Mouse (Mus musculus): Measurements from ENCODE around the gene Jsrp1. TPM values are rescaled to one million over a fixed set of nuclear protein-coding genes. Genes with fewer than 3 reads are reported as not detected.

Gene Jsrp1
- polyA plus RNA-seq, 1 experiment from 2014 or later: 0.95 TPM

DNA sequence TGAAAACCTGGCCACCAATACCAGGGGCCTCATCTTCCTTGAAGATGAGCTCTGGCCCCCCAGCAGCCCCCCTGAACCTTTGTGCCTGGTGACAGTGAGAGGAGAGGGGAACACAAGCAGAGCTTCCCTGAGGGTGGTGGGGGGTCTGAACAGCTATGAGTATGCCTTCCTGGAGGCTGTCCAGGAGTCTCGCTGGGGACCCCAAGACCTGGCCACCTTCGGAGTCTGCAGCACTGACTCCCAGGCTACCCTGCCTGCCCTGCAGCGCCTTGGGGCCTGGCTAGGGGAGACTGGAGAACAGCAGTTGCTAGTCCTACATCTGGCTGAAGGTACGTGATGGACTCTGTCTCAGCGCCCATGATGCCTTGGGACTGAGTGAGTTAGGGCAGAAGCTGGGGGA lies 8.0 kb downstream of the Jsrp1 start:
- Histone ChIP-seq H3K9ac (ENCODE audit: low read length) (no peak overlapping the region), H3K4me1 (replicated peaks; ENCODE audit: control insufficient read depth, insufficient read depth, low read length) (peaks cover 29% of the 10 kb centered on the region), H3K4me2 (ENCODE audit: low read length) (no peak overlapping the region), H3K4me3 (ENCODE audit: low read depth, low read length) (no peak overlapping the region), H3K27ac (ENCODE audit: low read depth) (no peak overlapping the region), H3K27me3 (replicated peaks; ENCODE audit: control insufficient read depth, insufficient read depth, low read length) (0 out of 2 replicates have a peak, but pooled peaks cover 10% of the 10 kb centered on the region), H3K9me3 (ENCODE audit: control insufficient read depth, low read length) (no peaks in the 10 kb centered on the region), H3K36me3 (ENCODE audit: control insufficient read depth, insufficient read depth, low read length) (peaks cover 49% of the 10 kb centered on the region)
- no peak for ATAC-seq (replicated peaks; ENCODE audit: low FRiP score, low TSS enrichment, low read depth)
- 78% methylated on average over 5 of the region's 5 CpGs for WGBS
- no peak for DNase-seq (ENCODE audit: low spot score)

DNA sequence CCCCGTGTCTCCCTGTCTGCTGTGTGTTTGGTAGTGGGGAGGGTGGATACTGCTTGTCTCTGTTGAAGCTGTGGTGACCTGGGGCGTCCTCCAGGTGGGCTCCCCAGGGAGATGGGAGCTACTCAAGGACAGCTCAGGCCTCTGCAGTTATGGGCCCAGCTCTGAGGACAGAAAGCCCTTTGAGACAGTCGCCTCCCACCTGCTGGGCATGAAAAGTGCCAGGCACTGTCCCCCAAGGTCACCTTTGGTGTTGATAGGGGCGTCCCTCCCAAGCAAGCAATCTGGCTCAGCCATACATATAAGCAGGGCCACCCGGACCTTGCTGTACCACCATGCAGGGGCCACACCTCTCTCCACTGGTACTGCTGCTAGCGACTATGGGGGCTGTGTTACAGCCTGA lies 8.4 kb downstream of the Jsrp1 start, which contains the start of gene Amh:
Amh (plus strand) TSS at position 328 of the 400 bp plus-strand sequence.
- no peaks in the 10 kb centered on the region for H3K9me3 ChIP-seq (ENCODE audit: control insufficient read depth, low read length)
- 0 out of 2 replicates have a peak, but pooled peaks cover 9% of the 10 kb centered on the region for H3K27me3 ChIP-seq (replicated peaks; ENCODE audit: control insufficient read depth, insufficient read depth, low read length)
- H3K4me2 ChIP-seq (ENCODE audit: low read length): no peak within 1 kb of the TSS
- no peak for ATAC-seq (replicated peaks; ENCODE audit: low FRiP score, low TSS enrichment, low read depth)
- peaks cover 30% of the 10 kb centered on the region for H3K4me1 ChIP-seq (replicated peaks; ENCODE audit: control insufficient read depth, insufficient read depth, low read length)
- 69% methylated on average over 6 of the region's 6 CpGs for WGBS
- peaks cover 49% of the 10 kb centered on the region for H3K36me3 ChIP-seq (ENCODE audit: control insufficient read depth, insufficient read depth, low read length)
- DNase-seq (ENCODE audit: low spot score): no peak
- H3K9ac ChIP-seq (ENCODE audit: low read length): no peak within 1 kb of the TSS
- H3K4me3 ChIP-seq (ENCODE audit: low read depth, low read length): no peak within 1 kb of the TSS
- no peak within 1 kb of the TSS for H3K27ac ChIP-seq (ENCODE audit: low read depth)

DNA sequence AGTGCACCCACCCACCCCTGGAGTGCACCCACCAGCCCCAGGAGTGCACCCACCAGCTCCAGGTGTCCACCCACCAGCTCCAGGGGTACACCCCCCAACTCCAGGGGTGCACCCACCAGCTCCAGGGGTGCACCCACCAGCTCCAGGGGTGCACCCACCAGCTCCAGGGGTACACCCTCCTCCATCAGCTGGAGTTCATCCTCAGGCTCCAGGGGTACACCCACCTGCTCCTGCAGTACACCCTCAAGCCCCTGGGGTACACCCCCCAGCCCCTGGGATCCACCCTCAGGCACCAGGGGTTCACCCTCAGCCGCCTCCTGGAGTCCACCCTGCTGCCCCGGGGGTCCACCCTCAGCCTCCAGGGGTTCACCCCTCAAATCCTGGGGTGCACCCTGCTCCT lies 9.0 kb downstream of the Jsrp1 start:
- H3K9ac ChIP-seq (ENCODE audit: low read length): no peak overlapping the region
- 0 out of 2 replicates have a peak, but pooled peaks cover 7% of the 10 kb centered on the region for H3K27me3 ChIP-seq (replicated peaks; ENCODE audit: control insufficient read depth, insufficient read depth, low read length)
- no peaks in the 10 kb centered on the region for H3K9me3 ChIP-seq (ENCODE audit: control insufficient read depth, low read length)
- ATAC-seq (replicated peaks; ENCODE audit: low FRiP score, low TSS enrichment, low read depth): no peak
- H3K4me1 ChIP-seq (replicated peaks; ENCODE audit: control insufficient read depth, insufficient read depth, low read length): peaks cover 36% of the 10 kb centered on the region
- 95% methylated on average over 2 of the region's 2 CpGs for WGBS
- no peak for DNase-seq (ENCODE audit: low spot score)
- peaks cover 49% of the 10 kb centered on the region for H3K36me3 ChIP-seq (ENCODE audit: control insufficient read depth, insufficient read depth, low read length)
- no peak overlapping the region for H3K4me3 ChIP-seq (ENCODE audit: low read depth, low read length)
- H3K4me2 ChIP-seq (ENCODE audit: low read length): no peak overlapping the region
- no peak overlapping the region for H3K27ac ChIP-seq (ENCODE audit: low read depth)

DNA sequence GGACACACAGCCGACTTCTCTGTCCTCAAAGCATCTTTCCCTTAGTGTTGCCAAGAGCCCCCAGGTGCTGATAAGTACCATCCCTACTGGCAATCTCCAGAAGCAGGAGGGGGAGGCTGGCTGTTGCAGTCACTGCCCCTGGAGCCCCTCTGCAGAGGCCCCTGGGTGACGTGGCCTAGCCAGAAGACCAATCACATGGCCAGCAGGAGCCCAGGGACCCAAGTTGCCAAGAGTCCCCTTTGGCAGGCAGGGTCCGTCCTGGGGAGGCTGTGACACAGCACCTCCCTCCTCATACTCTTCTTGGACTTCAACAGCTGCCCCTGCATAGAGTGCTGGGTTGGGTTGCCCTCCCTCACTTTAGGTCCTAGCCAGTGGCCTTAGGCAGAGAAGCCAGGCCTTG lies 10.3 kb downstream of the Jsrp1 start:
- Histone ChIP-seq H3K4me2 (ENCODE audit: low read length) (no peak overlapping the region), H3K9ac (ENCODE audit: low read length) (no peak overlapping the region), H3K9me3 (ENCODE audit: control insufficient read depth, low read length) (no peaks in the 10 kb centered on the region), H3K4me3 (ENCODE audit: low read depth, low read length) (no peak overlapping the region), H3K4me1 (replicated peaks; ENCODE audit: control insufficient read depth, insufficient read depth, low read length) (peaks cover 24% of the 10 kb centered on the region), H3K36me3 (ENCODE audit: control insufficient read depth, insufficient read depth, low read length) (peaks cover 49% of the 10 kb centered on the region), H3K27me3 (replicated peaks; ENCODE audit: control insufficient read depth, insufficient read depth, low read length) (no peaks in the 10 kb centered on the region), H3K27ac (ENCODE audit: low read depth) (no peak overlapping the region)
- ATAC-seq (replicated peaks; ENCODE audit: low FRiP score, low TSS enrichment, low read depth) (no peak), DNase-seq (ENCODE audit: low spot score) (no peak)
- WGBS: 93% methylated on average over 3 of the region's 3 CpGs

DNA sequence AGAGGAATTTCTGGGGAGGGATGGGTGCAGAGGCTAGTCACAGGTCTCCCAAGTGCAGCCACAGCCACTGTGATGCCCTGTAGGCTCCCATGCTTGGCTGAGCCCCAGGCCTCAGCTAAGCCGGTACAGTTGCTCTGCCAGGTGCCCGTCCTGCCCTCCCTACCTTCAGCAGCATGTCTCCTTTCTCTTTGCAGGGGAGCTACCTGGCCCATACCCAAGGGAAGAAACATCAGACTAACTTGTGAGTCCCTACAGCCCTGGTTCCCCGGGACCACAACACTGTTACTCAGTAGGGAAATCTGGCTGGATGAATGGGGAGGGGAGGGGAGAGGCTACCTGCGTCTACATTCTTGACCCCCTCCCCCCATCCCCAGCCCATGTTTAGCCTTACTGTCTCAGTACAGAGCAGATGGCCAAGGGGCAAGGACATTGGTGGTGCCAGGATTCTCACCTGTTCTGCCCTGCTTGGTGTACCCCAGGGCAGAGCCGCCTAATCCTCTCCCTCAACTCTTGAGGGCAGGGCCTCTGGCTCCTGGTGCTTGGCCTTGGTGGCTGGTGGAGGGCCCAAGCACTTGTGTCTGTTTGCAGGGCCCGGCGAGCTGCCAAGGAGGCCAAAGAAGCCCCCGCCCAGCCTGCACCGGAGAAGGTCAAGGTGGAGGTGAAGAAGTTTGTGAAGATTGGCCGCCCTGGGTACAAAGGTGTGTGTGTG lies 10.9 kb downstream of the Jsrp1 start:
- no peak overlapping the region for H3K4me2 ChIP-seq (ENCODE audit: low read length)
- ATAC-seq (replicated peaks; ENCODE audit: low FRiP score, low TSS enrichment, low read depth) (no peak), DNase-seq (ENCODE audit: low spot score) (no peak)
- peaks cover 49% of the 10 kb centered on the region for H3K36me3 ChIP-seq (ENCODE audit: control insufficient read depth, insufficient read depth, low read length)
- no peaks in the 10 kb centered on the region for H3K9me3 ChIP-seq (ENCODE audit: control insufficient read depth, low read length)
- H3K27ac ChIP-seq (ENCODE audit: low read depth): no peak overlapping the region
- H3K4me3 ChIP-seq (ENCODE audit: low read depth, low read length): no peak overlapping the region
- peaks cover 19% of the 10 kb centered on the region for H3K4me1 ChIP-seq (replicated peaks; ENCODE audit: control insufficient read depth, insufficient read depth, low read length)
- 91% methylated on average over 10 of the region's 10 CpGs for WGBS
- H3K27me3 ChIP-seq (replicated peaks; ENCODE audit: control insufficient read depth, insufficient read depth, low read length): no peaks in the 10 kb centered on the region
- no peak overlapping the region for H3K9ac ChIP-seq (ENCODE audit: low read length)

DNA sequence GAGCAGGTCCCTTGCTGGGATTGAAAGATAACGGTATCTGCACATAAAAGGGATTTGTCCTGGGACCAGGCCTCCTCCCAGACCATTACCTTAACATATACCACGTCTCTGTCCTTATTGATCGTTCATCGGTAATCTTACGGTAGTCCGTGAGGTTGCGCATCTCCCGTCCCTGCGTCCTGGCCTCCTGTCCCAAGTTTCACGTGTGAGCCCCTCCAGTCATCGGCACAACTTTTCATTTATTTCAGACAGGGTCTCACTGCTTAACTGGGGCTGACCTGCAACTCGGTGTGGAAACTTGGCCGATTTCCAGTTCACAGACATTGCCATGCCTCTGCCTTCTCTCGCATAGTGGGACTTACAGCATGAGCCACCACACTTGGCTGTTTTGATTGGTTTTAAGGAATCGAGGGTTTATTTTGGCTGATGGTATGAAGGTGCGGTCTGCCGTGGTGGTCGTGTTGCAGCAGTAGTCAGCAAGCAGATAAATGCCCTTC lies 14.2 kb downstream of the Jsrp1 start:
- Histone ChIP-seq H3K9ac (ENCODE audit: low read length) (peak overlapping the region; percentile 99), H3K9me3 (ENCODE audit: control insufficient read depth, low read length) (no peaks in the 10 kb centered on the region), H3K36me3 (ENCODE audit: control insufficient read depth, insufficient read depth, low read length) (peaks cover 64% of the 10 kb centered on the region), H3K27me3 (replicated peaks; ENCODE audit: control insufficient read depth, insufficient read depth, low read length) (no peaks in the 10 kb centered on the region), H3K4me1 (replicated peaks; ENCODE audit: control insufficient read depth, insufficient read depth, low read length) (peaks cover 18% of the 10 kb centered on the region), H3K4me2 (ENCODE audit: low read length) (peak overlapping the region; percentile 70), H3K27ac (ENCODE audit: low read depth) (peak overlapping the region; percentile 97), H3K4me3 (ENCODE audit: low read depth, low read length) (peak overlapping the region; percentile 96)
- WGBS: 1% methylated on average over 18 of the region's 18 CpGs
- no peak for DNase-seq (ENCODE audit: low spot score)
- ATAC-seq (replicated peaks; ENCODE audit: low FRiP score, low TSS enrichment, low read depth): no peak

DNA sequence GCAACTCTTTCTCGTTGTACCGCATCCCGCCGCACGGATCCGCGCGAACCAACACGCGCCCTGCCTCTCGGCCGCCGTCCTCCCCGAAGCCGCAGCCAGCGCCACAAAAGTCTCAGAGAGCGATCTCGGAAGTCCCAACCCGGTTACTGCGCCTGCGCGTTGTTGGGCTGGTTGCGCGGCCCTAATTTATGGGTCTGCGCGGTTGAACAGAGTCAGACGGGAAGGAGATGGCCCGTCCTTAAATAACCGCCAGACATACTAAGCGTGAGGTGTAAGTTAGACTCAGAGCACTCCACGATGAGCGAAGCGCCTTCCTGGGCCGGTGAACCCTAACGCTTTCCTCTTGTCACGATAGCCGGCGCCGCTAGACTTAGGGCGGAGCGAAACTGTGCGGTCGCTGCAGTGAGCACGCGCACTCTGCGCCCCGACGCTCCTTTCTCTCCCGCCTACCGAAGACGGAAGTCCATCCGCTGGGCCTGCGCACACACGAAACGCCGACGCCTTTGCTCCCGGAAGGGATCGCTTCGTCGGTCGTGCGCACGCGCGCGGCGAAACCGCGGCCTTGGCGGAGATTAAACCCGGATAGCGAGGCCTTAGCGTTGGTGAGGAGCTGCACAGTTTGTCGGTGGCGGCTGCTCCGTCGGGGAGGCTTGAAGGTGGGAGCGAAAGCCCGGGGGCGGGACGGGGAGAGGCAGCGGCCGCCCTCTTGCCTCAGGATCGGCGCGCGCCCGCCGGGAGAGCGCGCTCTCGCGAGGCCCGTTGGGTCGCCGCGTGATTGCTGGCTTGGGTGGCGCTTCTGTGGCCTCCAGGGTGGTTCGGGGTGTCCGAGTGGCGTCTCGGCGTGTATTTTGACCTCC lies 14.9 kb downstream of the Jsrp1 start, which contains the start of the genes Sf3a2 and Plekhj1:
Sf3a2 (plus strand) TSS at position 49 of the 857 bp plus-strand sequence.
Plekhj1 (minus strand) TSS at position 477 of the 857 bp plus-strand sequence.
- no peaks in the 10 kb centered on the region for H3K9me3 ChIP-seq (ENCODE audit: control insufficient read depth, low read length)
- H3K27me3 ChIP-seq (replicated peaks; ENCODE audit: control insufficient read depth, insufficient read depth, low read length): no peaks in the 10 kb centered on the region
- H3K27ac ChIP-seq (ENCODE audit: low read depth): peak within 1 kb of the TSS; percentile 97
- peaks cover 64% of the 10 kb centered on the region for H3K36me3 ChIP-seq (ENCODE audit: control insufficient read depth, insufficient read depth, low read length)
- DNase-seq (ENCODE audit: low spot score) (peak; percentile 97), ATAC-seq (replicated peaks; ENCODE audit: low FRiP score, low TSS enrichment, low read depth) (peak; percentile 87)
- whole genome bisulfite sequencing: under 1% methylated on average over 104 of the region's 104 CpGs
- peak within 1 kb of the TSS; percentile 96 for H3K4me3 ChIP-seq (ENCODE audit: low read depth, low read length)
- peak within 1 kb of the TSS; percentile 70 for H3K4me2 ChIP-seq (ENCODE audit: low read length)
- H3K4me1 ChIP-seq (replicated peaks; ENCODE audit: control insufficient read depth, insufficient read depth, low read length): peaks cover 18% of the 10 kb centered on the region
- H3K9ac ChIP-seq (ENCODE audit: low read length): peak within 1 kb of the TSS; percentile 99

Data from intestine, embryonic 14.5 days (tissue).